In genomic region chr17:37028212-37028611, GRCm38 (mm10) we compare ENCODE assay signal across 9 mouse cellular contexts. TPM values are rescaled to one million over a fixed set of nuclear protein-coding genes. Genes with fewer than 3 reads are reported as not detected.
A peak's percentile ranks its signal among the peaks of the same experiment; 100 is the strongest.
DNase-seq lines count a peak whose midpoint lies in the region; ATAC-seq and TF ChIP-seq lines count a peak whose summit lies in the region.
"Had no signal": no experiment of that assay in that cellular context is flagged by ENCODE, and none has a peak within 500 bp of the region (broad histone marks: within the 10 kb centered on the region; RNA-seq: fewer than 3 reads in every experiment).

No protein-coding gene starts in this region.

- TF ChIP-seq CTCF in heart, adult 2 months (IDR thresholded peaks at IDR 0.05), result no peak
- TF ChIP-seq CTCF in forebrain, postnatal 0 days (IDR thresholded peaks at IDR 0.05; ENCODE audit: low read depth), result no peak

- peak overlapping the region; percentile 42 for H3K4me3 ChIP-seq in heart, adult 2 months
- H3K4me3 ChIP-seq in forebrain, postnatal 0 days (ENCODE audit: low read depth, low read length), result peak overlapping the region; percentile 38
- peak overlapping the region; percentile 51; the same call in 1 of the 2 replicates for H3K4me3 ChIP-seq in liver, embryonic 15.5 days (replicated peaks)

- H3K36me3 ChIP-seq in heart, adult 2 months (ENCODE audit: control insufficient read depth, insufficient read depth, low read length), result no peaks in the 10 kb centered on the region
- no peaks in the 10 kb centered on the region for H3K36me3 ChIP-seq in forebrain, postnatal 0 days (ENCODE audit: insufficient read depth)
- H3K36me3 ChIP-seq in liver, embryonic 15.5 days (replicated peaks), result no peaks in the 10 kb centered on the region

- H3K9me3 ChIP-seq in forebrain, postnatal 0 days (ENCODE audit: low read length), result no peaks in the 10 kb centered on the region
- H3K9me3 ChIP-seq in liver, embryonic 15.5 days (replicated peaks), result no peaks in the 10 kb centered on the region

- DNase-seq in heart, adult 2 months, result no peak
- DNase-seq in heart, postnatal 10 days, result no peak
- peak; percentile 67 for DNase-seq in ES-CJ7 (ENCODE audit: low read depth, low spot score)
- no peak for DNase-seq in forebrain, postnatal 0 days
- no peak for DNase-seq in spleen, adult 18-20 months
- DNase-seq in urinary bladder, adult 18-20 months (ENCODE audit: low spot score in 2 of 2), result no peak
- DNase-seq in embryo, embryonic 11 days, result no peak

- no peak for TF ChIP-seq POLR2A in heart, adult 2 months (IDR thresholded peaks at IDR 0.05; ENCODE audit: insufficient read depth, low read depth, low read length)

- no peak for TF ChIP-seq EP300 in heart, adult 2 months (IDR thresholded peaks at IDR 0.05; ENCODE audit: insufficient read depth, low read depth, low read length)

- H3K9ac ChIP-seq in heart, adult 2 months (ENCODE audit: low read depth, low read length), result no peak overlapping the region
- H3K9ac ChIP-seq in forebrain, postnatal 0 days, result peak overlapping the region; percentile 65
- H3K9ac ChIP-seq in liver, embryonic 15.5 days, result no peak overlapping the region

- intact Hi-C loops in heart, adult 2 months (cut with DNase I), result no loop called here
- intact Hi-C loops in heart, postnatal 10 days (cut with DNase I), result no loop called here

- H3K79me2 ChIP-seq in heart, adult 2 months (replicated peaks; ENCODE audit: control insufficient read depth, insufficient read depth, low read length), result no peaks in the 10 kb centered on the region

- peak; percentile 21 for ATAC-seq in forebrain, postnatal 0 days
- no peak for ATAC-seq in liver, embryonic 15.5 days (ENCODE audit: insufficient read depth)

- no peaks in the 10 kb centered on the region for H3K4me1 ChIP-seq in heart, adult 2 months (ENCODE audit: control insufficient read depth, insufficient read depth, low read length)
- H3K4me1 ChIP-seq in forebrain, postnatal 0 days (ENCODE audit: insufficient read depth), result no peaks in the 10 kb centered on the region; the same call in 1 of the 2 replicates
- peaks cover 9% of the 10 kb centered on the region; the same call in 1 of the 2 replicates for H3K4me1 ChIP-seq in liver, embryonic 15.5 days (replicated peaks)

- 33% methylated on average over 10 of the region's 10 CpGs for WGBS in heart, adult 2 months
- under 1% methylated on average over 10 of the region's 10 CpGs for WGBS in forebrain, postnatal 0 days
- WGBS in liver, embryonic 15.5 days (ENCODE audit: insufficient replicate concordance), result 23% methylated on average over 10 of the region's 10 CpGs

- H3K4me2 ChIP-seq in forebrain, postnatal 0 days (ENCODE audit: low read depth), result peak overlapping the region; percentile 46
- H3K4me2 ChIP-seq in liver, embryonic 15.5 days, result peak overlapping the region; percentile 59

- H3K27me3 ChIP-seq in heart, adult 2 months (ENCODE audit: control insufficient read depth, insufficient read depth, low read length), result no peaks in the 10 kb centered on the region
- H3K27me3 ChIP-seq in forebrain, postnatal 0 days (ENCODE audit: insufficient read depth, low read length), result no peaks in the 10 kb centered on the region
- no peaks in the 10 kb centered on the region for H3K27me3 ChIP-seq in liver, embryonic 15.5 days

- H3K27ac ChIP-seq in heart, adult 2 months, result no peak overlapping the region
- peak overlapping the region; percentile 96 for H3K27ac ChIP-seq in forebrain, postnatal 0 days (ENCODE audit: low read depth, low read length)
- no peak overlapping the region for H3K27ac ChIP-seq in liver, embryonic 15.5 days (replicated peaks)

RNA-seq across cellular contexts. Expression of gene Mog, which starts 5.0 kb away (rescaled TPM):
- not detected for total RNA-seq in heart, adult 2 months (2021)
- 0.09 TPM in 1 of 2 replicates, not detected in the other for polyA plus RNA-seq in heart, adult 2 months (2012; rRNA removed)
- not detected for total RNA-seq in heart, postnatal 10 days (2021)
- not detected in 2 replicates for total RNA-seq in forebrain, postnatal 0 days (2014; rRNA removed)
- polyA plus RNA-seq in forebrain, postnatal 0 days (2015; fragmentation: Nextera tagmentation; extraction: Ambion mirVana), result 0.53 and 1.1 TPM in 2 replicates
- not detected in 2 replicates for polyA plus RNA-seq in liver, embryonic 15.5 days (2015; fragmentation: Nextera tagmentation; extraction: Ambion mirVana)

RNA-seq across cellular contexts. Expression of gene Gabbr1, which starts 17.6 kb away (rescaled TPM):
- 1 to 10 TPM; 6.5 to 6.7 TPM for total RNA-seq in heart, adult 2 months (2021)
- 15.5 and 17.4 TPM in 2 replicates for polyA plus RNA-seq in heart, adult 2 months (2012; rRNA removed)
- total RNA-seq in heart, postnatal 10 days (2021), result 10 to 100 TPM; 14.0 to 17.2 TPM
- 353 and 416 TPM in 2 replicates for total RNA-seq in forebrain, postnatal 0 days (2014; rRNA removed)
- polyA plus RNA-seq in forebrain, postnatal 0 days (2015; fragmentation: Nextera tagmentation; extraction: Ambion mirVana), result 58.1 and 80.1 TPM in 2 replicates
- polyA plus RNA-seq in liver, embryonic 15.5 days (2015; fragmentation: Nextera tagmentation; extraction: Ambion mirVana), result 0.25 and 0.66 TPM in 2 replicates

RNA-seq across cellular contexts. Expression of gene Zfp57, which starts 27.2 kb away (rescaled TPM):
- total RNA-seq in heart, adult 2 months (2021), result 1 to 10 TPM in 1 of 2 experiments, under 1 TPM in 1; 0.94 to 1.4 TPM
- polyA plus RNA-seq in heart, adult 2 months (2012; rRNA removed), result 2.3 and 4.3 TPM in 2 replicates
- 1 to 10 TPM; 5.6 to 6.9 TPM for total RNA-seq in heart, postnatal 10 days (2021)
- 208 and 220 TPM in 2 replicates for total RNA-seq in forebrain, postnatal 0 days (2014; rRNA removed)
- polyA plus RNA-seq in forebrain, postnatal 0 days (2015; fragmentation: Nextera tagmentation; extraction: Ambion mirVana), result 113 and 148 TPM in 2 replicates
- 3.2 and 3.8 TPM in 2 replicates for polyA plus RNA-seq in liver, embryonic 15.5 days (2015; fragmentation: Nextera tagmentation; extraction: Ambion mirVana)

RNA-seq across cellular contexts. Expression of gene H2-M5, which starts 38.9 kb away (rescaled TPM):
- under 1 TPM; 0.41 to 0.63 TPM for total RNA-seq in heart, adult 2 months (2021)
- polyA plus RNA-seq in heart, adult 2 months (2012; rRNA removed), result 0.14 and 0.35 TPM in 2 replicates
- total RNA-seq in heart, postnatal 10 days (2021), result under 1 TPM in 1 of 2 experiments, not detected in 1; 0.26 TPM
- total RNA-seq in forebrain, postnatal 0 days (2014; rRNA removed), result 3.5 and 4.2 TPM in 2 replicates
- 0.52 and 1.5 TPM in 2 replicates for polyA plus RNA-seq in forebrain, postnatal 0 days (2015; fragmentation: Nextera tagmentation; extraction: Ambion mirVana)
- not detected in 2 replicates for polyA plus RNA-seq in liver, embryonic 15.5 days (2015; fragmentation: Nextera tagmentation; extraction: Ambion mirVana)

RNA-seq across cellular contexts. Expression of gene 2410137M14Rik, which starts 47.2 kb away (rescaled TPM):
- under 1 TPM; 0.27 to 0.63 TPM for total RNA-seq in heart, adult 2 months (2021)
- polyA plus RNA-seq in heart, adult 2 months (2012; rRNA removed), result 0.41 and 0.61 TPM in 2 replicates
- total RNA-seq in heart, postnatal 10 days (2021), result not detected
- total RNA-seq in forebrain, postnatal 0 days (2014; rRNA removed), result 0.38 TPM in 1 of 2 replicates, not detected in the other
- 0.36 TPM in 1 of 2 replicates, not detected in the other for polyA plus RNA-seq in forebrain, postnatal 0 days (2015; fragmentation: Nextera tagmentation; extraction: Ambion mirVana)
- not detected in 2 replicates for polyA plus RNA-seq in liver, embryonic 15.5 days (2015; fragmentation: Nextera tagmentation; extraction: Ambion mirVana)
- polyA plus RNA-seq: C2C12 had no signal

Comparison
In these comparisons a context has a peak if more than half of its experiments do, and no peak if none do; other contexts are left out.
1. RNA of gene Gabbr1, which starts 17.6 kb away (total RNA-seq): 353 to 416 TPM in forebrain, postnatal 0 days; 14.0 to 17.2 TPM in heart, postnatal 10 days and 6.5 to 6.7 TPM in heart, adult 2 months; every median in the first group is over 10 times any median in the second.
2. RNA of gene Zfp57, which starts 27.2 kb away (total RNA-seq): 208 to 220 TPM in forebrain, postnatal 0 days; 5.6 to 6.9 TPM in heart, postnatal 10 days and 0.94 to 1.4 TPM in heart, adult 2 months; every median in the first group is over 10 times any median in the second.
3. Peak in every context shown above with its lines, with median percentiles within 50 percentile points of each other: H3K4me3 ChIP-seq.